Mouse (Mus musculus) ovary, adult 18-20 months (tissue): ENCODE results near the gene Wap.
"Not testable (repeated sequence)": the region's sequence is repeated elsewhere in the genome, so short reads cannot be mapped to it uniquely, and the experiment has no call there.

ENCODE experiments used
- DNase-seq: peaks from one replicate; pipeline ENCODE4 v3.0.0; 2022; ENCODE audit warnings: low spot score, mixed read lengths

The Wap gene

GRCm38 (mm10) chr11:6638537-6638936, at the start of gene Wap:
Wap (minus strand) TSS chr11:6638637.
- DNase-seq = no peak

DNA sequence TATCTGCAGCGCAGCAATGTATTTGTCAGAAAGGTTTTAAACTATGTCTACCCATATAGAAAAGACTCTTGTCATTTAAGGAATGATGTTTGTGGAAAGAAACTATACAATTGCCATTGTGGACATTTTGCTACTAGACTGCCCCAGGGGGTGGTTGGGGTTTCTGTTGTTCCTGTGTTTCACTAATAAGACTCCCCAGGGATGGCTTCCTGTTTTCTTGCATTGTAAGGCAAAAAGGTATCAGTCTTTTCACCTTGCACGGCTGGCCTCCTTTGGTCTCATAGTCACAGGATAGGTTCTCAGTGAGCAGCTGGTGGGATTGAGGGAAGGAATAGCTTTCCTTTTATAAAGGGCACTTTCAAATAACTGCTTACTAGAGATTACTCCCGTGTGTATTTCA, 46.3 kb upstream of the Wap start:
- DNase-seq = no peak

DNA sequence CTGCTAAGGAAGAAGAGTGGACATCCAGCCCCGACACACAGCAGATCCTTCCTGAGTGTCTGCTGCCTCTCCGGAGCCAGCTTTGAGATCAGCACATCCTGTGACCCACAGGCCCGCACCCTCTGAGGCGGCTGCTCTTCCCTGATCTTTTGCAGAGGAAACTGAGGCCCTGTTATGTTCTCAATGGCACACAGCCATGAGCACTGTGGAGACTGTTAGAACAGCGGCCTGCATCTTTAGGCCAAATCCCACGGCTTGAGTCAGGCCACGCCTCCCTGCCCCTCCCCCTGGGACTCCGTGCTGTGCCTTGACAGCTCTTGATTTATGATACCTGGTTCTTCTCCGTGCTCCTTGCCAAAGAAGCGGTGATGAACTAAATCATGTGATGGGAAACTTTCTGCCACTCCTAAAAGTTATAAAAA, 42.0 kb upstream of the Wap start:
- no peak for DNase-seq

DNA sequence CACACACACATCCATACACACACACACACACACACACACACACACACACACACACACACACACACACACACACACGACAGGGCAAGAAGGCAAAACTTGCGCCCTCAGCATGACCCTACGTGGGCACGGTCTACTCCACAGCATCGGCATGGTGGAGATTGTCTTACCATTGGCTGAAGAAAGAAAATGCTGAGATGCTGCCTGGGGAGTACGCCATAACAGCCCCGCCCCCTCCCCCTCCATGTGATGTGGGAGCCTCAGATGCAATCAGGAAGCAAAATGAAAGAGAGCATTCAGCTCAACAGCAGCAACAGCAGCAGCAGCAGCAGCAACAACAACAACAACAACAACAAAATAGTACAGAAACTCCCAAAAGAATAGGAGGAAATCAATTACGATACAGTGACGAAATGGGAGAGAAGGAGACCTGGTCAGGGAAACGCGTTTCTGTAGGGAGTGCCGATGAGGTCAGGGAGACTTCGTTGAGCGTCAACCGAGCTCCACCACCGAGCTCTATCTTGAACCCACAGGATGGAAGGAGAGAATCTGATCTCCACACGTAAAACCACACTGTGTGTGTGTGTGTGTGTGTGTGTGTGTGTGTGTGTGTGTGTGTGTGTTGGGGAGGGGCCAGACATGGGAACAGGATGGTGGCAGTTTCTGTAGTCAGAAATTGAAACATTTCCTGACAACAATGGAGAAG, 41.4 kb upstream of the Wap start:
- no peak for DNase-seq

DNA sequence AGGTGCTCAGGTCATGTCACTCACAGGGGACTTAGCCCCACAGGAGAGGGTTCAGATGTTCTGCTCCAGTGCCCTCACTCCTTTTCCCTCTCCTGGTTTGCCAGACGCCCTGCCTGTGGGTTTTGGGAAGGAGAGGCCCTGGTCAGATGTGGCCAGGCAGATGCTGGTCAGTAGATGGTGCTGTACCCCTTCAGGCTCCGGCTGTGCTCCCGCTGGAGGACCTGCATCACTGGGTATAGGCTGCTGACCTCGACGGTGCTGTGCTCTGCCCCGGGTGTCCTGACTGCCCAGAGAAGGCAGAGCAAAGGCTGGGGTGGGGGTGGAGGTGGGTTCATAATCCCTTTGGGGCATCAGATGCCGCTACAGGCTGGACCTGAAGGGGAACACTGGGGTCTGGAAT, 39.1 kb upstream of the Wap start:
- no peak for DNase-seq

GRCm38 (mm10) chr11:6676641-6677040, 38.2 kb upstream of the Wap start:
- DNase-seq = no peak

DNA sequence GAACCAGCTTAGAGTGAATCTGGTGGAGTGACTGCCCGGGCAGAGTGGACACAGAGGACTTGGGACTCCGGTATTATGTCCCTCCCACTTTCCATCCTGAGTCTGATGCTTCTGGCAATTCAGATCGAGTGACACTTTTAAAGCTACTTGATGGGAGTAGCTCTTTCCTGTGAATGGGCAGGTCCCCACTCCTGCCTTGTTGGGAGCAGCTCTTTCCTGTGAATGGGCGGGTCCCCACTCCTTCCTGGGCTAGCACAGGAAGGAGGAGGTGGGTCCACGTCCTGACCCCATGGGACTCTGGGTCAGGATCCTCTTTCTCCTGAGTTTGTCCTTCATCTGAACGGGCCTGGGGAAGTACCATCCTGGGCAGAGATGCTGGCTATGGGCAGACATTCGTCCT, 37.0 kb upstream of the Wap start:
- DNase-seq = no peak

- no peak for DNase-seq
Measured at GRCm38 (mm10) chr11:6674701-6675100, 36.3 kb upstream of the Wap start.

GRCm38 (mm10) chr11:6670826-6671225, 32.4 kb upstream of the Wap start:
- DNase-seq = no peak

GRCm38 (mm10) chr11:6670044-6670443, 31.6 kb upstream of the Wap start:
- no peak for DNase-seq

- DNase-seq = no peak
Measured at GRCm38 (mm10) chr11:6669041-6669440, 30.6 kb upstream of the Wap start.

- no peak for DNase-seq
Measured at GRCm38 (mm10) chr11:6666634-6667033, 28.2 kb upstream of the Wap start.

DNA sequence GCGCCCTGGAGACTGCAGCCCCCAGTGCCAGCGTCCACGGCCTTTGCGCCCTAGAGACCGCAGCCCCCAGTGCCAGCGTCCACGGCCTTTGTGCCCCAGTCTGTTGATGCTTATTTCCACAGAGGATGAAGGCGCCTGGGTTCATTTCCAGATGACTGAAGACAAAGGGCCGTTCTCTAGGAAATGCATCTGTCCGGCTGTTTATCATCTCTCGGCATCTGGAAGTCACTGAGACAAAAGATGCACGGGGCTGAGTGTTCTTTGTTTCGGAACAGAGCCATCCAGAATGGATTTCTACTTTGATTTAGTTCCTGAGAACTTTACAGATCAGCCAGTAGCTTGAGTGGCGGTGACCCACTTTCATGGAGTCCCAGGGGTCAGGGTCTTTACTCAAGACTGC, 22.8 kb upstream of the Wap start:
- no peak for DNase-seq

- no peak for DNase-seq
Measured at GRCm38 (mm10) chr11:6658271-6658670, 19.8 kb upstream of the Wap start, which contains the start of gene Ramp3. Ramp3 (plus strand) TSS chr11:6658521.

- DNase-seq = peak; percentile 24
Measured at GRCm38 (mm10) chr11:6654903-6655302, 16.5 kb upstream of the Wap start.

- not testable (repeated sequence) for DNase-seq
Measured at GRCm38 (mm10) chr11:6652978-6653377, 14.5 kb upstream of the Wap start.

GRCm38 (mm10) chr11:6650519-6650918, 12.1 kb upstream of the Wap start:
- DNase-seq = no peak

GRCm38 (mm10) chr11:6647831-6648724, 9.6 kb upstream of the Wap start:
- no peak for DNase-seq

DNA sequence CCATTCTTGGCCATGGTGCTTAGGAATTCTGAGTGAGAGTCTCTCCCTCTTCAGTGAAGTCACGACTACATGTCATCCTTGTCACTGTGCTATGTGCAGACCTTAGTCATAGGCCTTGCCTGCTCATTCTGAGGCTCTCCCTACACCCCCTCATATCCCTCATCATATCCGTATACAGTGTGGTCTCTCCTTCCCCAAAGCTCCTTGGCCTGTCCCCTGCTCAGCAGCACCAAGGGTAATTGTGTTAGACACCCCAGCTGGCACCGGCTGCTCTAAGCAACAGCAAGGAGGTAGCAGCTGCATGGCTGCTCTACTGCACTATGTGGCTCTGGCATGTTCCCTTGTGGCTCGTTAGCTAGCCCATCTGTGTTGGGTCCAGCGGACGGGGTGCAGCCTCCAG, 6.1 kb upstream of the Wap start:
- DNase-seq = no peak

DNA sequence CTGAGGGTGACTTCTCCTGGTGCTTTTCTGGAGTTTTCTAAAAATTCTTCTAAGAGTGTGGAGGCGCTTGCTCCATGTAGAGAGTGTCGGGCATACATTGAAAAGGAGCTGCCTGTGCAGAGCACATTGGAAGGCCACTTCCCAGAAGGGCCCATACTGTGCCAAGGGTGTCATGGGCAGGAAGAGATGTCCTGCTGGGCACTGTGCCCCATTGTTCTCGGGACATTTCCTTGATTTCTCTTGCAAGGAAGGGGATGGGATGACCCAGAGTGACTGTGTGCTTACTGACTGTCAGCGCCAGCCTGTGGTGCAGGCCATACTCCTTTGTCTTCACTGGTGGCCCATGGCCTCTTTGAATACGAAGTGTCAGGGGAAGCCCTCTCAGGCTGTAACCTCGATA, 635 bp upstream of the Wap start:
- no peak for DNase-seq

- DNase-seq = no peak
Measured at GRCm38 (mm10) chr11:6636150-6636549, 2.3 kb downstream of the Wap start.

DNA sequence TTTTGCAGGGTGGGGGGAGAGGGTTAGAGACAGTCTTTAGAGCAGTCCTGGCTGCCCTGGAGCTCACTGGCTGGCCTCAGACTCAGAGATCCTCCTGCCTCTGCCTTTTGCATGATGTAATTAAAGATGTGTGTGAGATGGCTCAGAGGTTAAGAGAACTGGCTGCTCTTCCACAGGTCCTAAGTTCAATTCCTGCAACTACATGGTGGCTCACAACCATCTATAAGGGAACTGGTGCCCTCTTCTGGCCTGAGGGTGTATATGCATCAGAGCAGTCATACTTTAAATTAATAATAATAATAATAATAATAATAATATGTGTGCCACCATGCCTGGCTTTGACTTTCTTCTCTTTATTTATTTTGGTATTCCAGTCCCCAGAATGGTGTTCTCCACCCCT, 8.8 kb downstream of the Wap start:
- DNase-seq = no peak

DNA sequence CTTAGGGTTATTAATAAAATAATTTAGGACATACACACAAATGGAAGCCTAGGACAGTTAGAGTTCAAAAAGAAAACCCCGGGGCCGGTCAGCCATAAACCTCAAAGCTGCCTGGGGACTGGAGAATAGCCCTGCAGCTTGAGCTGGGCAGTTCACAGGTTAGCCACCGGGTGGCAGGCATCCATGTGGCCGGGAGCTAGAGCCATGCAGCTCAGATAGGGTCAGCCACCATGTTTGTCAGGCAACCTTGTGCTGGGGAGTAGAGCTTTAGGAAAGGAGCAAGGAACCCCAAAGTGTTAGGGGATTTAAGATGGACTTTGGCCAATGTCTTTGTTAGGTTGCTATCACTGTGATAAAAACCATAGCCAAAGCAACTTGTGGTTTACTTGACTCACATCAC, 9.9 kb downstream of the Wap start:
- DNase-seq = no peak
